Mouse (Mus musculus) midbrain, embryonic 11.5 days (tissue): ENCODE measurements around the gene Zw10. TPM values are rescaled to one million over a fixed set of nuclear protein-coding genes. Genes with fewer than 3 reads are reported as not detected.
A peak's percentile ranks its signal among the peaks of the same experiment; 100 is the strongest.

Source experiments
- ATAC-seq: fragments of 200-750 bp; cut with Nextera tagmentation; 2 replicates; pipeline ENCODE4 v1.8.0; 2017; ENCODE audit warnings: moderate TSS enrichment, moderate library complexity; ENCODE audit not compliant: low FRiP score
- DNase-seq: peaks from one replicate; pipeline ENCODE4 v3.0.0; 2015; ENCODE audit warnings: low spot score; ENCODE audit errors: missing footprints
- H3K27ac ChIP-seq: fragments of 300-500 bp; sonication (generic); 2 replicates; pipeline ENCODE4 v1.5.1; 2014; ENCODE audit warnings: low read depth, low read length
- H3K27me3 ChIP-seq: fragments of 300-500 bp; sonication (generic); 2 replicates; pipeline ENCODE4 v1.6.1; 2014; ENCODE audit warnings: mild to moderate bottlenecking, low read length, moderate library complexity, mixed read lengths; ENCODE audit not compliant: control insufficient read depth, insufficient read depth
- H3K36me3 ChIP-seq: fragments of 300-500 bp; sonication (generic); 2 replicates; pipeline ENCODE4 v1.6.1; 2014; ENCODE audit warnings: mild to moderate bottlenecking, low read length, moderate library complexity, mixed read lengths; ENCODE audit not compliant: control insufficient read depth, insufficient read depth
- H3K4me1 ChIP-seq: fragments of 300-500 bp; sonication (generic); 2 replicates; pipeline ENCODE4 v1.6.1; 2014; ENCODE audit warnings: low read length; ENCODE audit not compliant: control insufficient read depth, insufficient read depth
- H3K4me2 ChIP-seq: fragments of 300-500 bp; sonication (generic); 2 replicates; pipeline ENCODE4 v1.6.1; 2014; ENCODE audit warnings: mild to moderate bottlenecking, moderate library complexity
- H3K4me3 ChIP-seq: fragments of 300-500 bp; sonication (generic); 2 replicates; pipeline ENCODE4 v1.5.1; 2014; ENCODE audit warnings: low read depth, low read length
- H3K9ac ChIP-seq: fragments of 300-500 bp; sonication (generic); 2 replicates; pipeline ENCODE4 v1.6.1; 2014; ENCODE audit warnings: low read length
- H3K9me3 ChIP-seq: fragments of 300-500 bp; sonication (generic); 2 replicates; pipeline ENCODE4 v1.6.1; 2016; ENCODE audit warnings: low read length; ENCODE audit not compliant: control insufficient read depth
- WGBS: fragments of 180-500 bp; shearing (Covaris S2); extraction: QIAGEN DNeasy Blood & Tissue Kit; methylation state at CpG from one replicate; pipeline ENCODE4 v1.1.7; 2014; 5-methylcytosine and 5-hydroxymethylcytosine counted together
- polyA plus RNA-seq: library from polyadenylated mRNA; unstranded; fragments of >200 nt; fragmentation: Nextera tagmentation; extraction: Ambion mirVana; gene quantifications from 2 replicates; pipeline ENCODE4 v1.2.1, GENCODE M21; 2014

Zw10 gene
- polyA plus RNA-seq, 1 experiment from 2014 or later, result 56.1 TPM

DNA sequence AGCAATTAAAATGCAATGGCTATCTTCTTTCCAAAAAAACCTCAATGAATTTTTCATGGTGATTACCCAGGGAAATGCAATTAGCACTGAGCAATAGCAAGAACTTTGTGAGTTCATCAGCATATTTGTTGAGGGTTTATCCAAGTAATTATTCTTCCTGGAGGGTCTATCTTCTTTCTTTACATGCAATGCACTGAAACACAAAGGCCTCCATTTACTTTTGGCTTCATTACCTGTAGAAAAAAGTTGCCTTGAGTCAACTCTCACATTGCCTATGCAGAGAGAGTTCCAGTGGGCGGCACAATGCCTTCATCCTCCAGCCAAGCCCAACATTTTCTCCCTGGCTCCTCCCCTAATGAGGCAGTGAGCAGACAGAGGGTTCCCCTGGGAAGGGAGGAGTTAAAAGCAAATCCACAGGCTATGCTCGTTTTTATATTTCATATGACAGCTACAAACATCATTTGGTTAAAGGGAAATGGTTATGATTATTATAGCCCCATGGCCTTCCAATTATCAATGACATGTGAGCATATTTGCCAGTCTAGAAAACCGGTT is 62.9 kb downstream of the Zw10 start:
- H3K4me1 ChIP-seq, result no peaks in the 10 kb centered on the region
- H3K4me2 ChIP-seq, result no peak overlapping the region
- no peaks in the 10 kb centered on the region for H3K27me3 ChIP-seq
- H3K36me3 ChIP-seq, result no peaks in the 10 kb centered on the region
- H3K27ac ChIP-seq, result no peak overlapping the region
- WGBS, result 47% methylated on average over 3 of the region's 3 CpGs
- ATAC-seq (no peak), DNase-seq (no peak)
- H3K9me3 ChIP-seq, result no peaks in the 10 kb centered on the region
- H3K9ac ChIP-seq, result no peak overlapping the region
- H3K4me3 ChIP-seq, result no peak overlapping the region

- WGBS, result 87% methylated on average over 4 of the region's 4 CpGs
- Histone ChIP-seq H3K4me3 (no peak overlapping the region), H3K27me3 (no peaks in the 10 kb centered on the region), H3K4me1 (no peaks in the 10 kb centered on the region), H3K27ac (no peak overlapping the region), H3K4me2 (no peak overlapping the region), H3K9ac (no peak overlapping the region), H3K36me3 (no peaks in the 10 kb centered on the region), H3K9me3 (no peaks in the 10 kb centered on the region)
- DNase-seq (no peak), ATAC-seq (no peak)
Measured at GRCm38 (mm10) chr9:49119759-49120158, 64.3 kb downstream of the Zw10 start.

DNA sequence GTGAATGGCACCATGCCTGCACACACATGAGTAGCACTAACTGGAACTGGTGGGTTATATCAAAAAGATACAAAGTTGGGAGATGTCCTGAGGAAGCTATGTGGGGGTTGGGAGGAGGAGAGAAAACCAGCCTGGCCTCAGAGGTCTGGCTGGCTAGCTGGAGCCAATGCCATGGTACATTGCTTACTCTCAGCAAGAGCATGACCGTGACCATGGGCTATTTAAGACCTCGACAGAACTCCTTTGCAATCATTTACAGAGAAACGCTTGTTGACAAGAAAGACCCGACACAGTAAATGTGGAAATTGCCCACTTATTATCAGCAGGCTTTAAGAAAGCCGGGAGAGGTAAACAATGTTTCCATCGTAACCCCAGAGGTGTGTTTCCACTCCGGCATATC is 70.3 kb downstream of the Zw10 start:
- Histone ChIP-seq H3K4me1 (no peaks in the 10 kb centered on the region), H3K36me3 (no peaks in the 10 kb centered on the region), H3K27me3 (no peaks in the 10 kb centered on the region), H3K27ac (no peak overlapping the region), H3K9ac (no peak overlapping the region), H3K4me3 (no peak overlapping the region), H3K4me2 (no peak overlapping the region), H3K9me3 (no peaks in the 10 kb centered on the region)
- ATAC-seq (no peak), DNase-seq (peak; percentile 77)
- WGBS, result 83% methylated on average over 7 of the region's 7 CpGs

Other genes with a start within 250 kb of the Zw10 start
- 14.0 and 15.0 TPM in 2 replicates for gene Zbtb16, start 219.4 kb upstream of the Zw10 start, polyA plus RNA-seq
- gene Htr3a, start 144.5 kb upstream of the Zw10 start, polyA plus RNA-seq, result 0.11 and 0.19 TPM in 2 replicates
- gene Htr3b, start 90.6 kb upstream of the Zw10 start, polyA plus RNA-seq, result 0.08 TPM in 1 of 2 replicates, not detected in the other
- 41.5 and 43.0 TPM in 2 replicates for gene Usp28, start 70.2 kb upstream of the Zw10 start, polyA plus RNA-seq
- gene Tmprss5, start 25.6 kb downstream of the Zw10 start, polyA plus RNA-seq, result 0.79 and 0.83 TPM in 2 replicates
- not detected in 2 replicates for gene Gm4894, start 194.9 kb downstream of the Zw10 start, polyA plus RNA-seq